Mouse (Mus musculus): ENCODE measurements around the gene Atf1.

- TF ChIP-seq EP300 (IDR thresholded peaks at IDR 0.05; ENCODE audit: low read depth) = no peak
- no peak for TF ChIP-seq CTCF (IDR thresholded peaks at IDR 0.05; ENCODE audit: low read depth)
Measured at GRCm38 (mm10) chr15:100236952-100237351, 9.3 kb downstream of the Atf1 start.
